Mouse (Mus musculus) heart, embryonic 13.5 days (tissue): Measurements from ENCODE around the gene Ly6g5c. TPM values are rescaled to one million over a fixed set of nuclear protein-coding genes. Genes with fewer than 3 reads are reported as not detected.
A peak's percentile ranks its signal among the peaks of the same experiment; 100 is the strongest.

ENCODE experiments used
- ATAC-seq: fragments of 200-750 bp; cut with Nextera tagmentation; 2 replicates; pipeline ENCODE4 v1.8.0; 2017; ENCODE audit warnings: moderate TSS enrichment; ENCODE audit not compliant: insufficient number of reproducible peaks, low FRiP score, low TSS enrichment; ENCODE audit errors: extremely low read depth
- H3K27ac ChIP-seq: fragments of 300-500 bp; sonication (generic); replicated peaks from 2 replicates; pipeline ENCODE4 v1.5.1; 2015; ENCODE audit warnings: moderate library complexity, mild to moderate bottlenecking, inconsistent platforms
- H3K27me3 ChIP-seq: fragments of 300-500 bp; sonication (generic); replicated peaks from 2 replicates; pipeline ENCODE4 v1.6.1; 2015; ENCODE audit warnings: mild to moderate bottlenecking, inconsistent platforms
- H3K36me3 ChIP-seq: fragments of 300-500 bp; sonication (generic); 2 replicates; pipeline ENCODE4 v1.6.1; 2015; ENCODE audit warnings: mild to moderate bottlenecking, inconsistent platforms
- H3K4me1 ChIP-seq: fragments of 300-500 bp; sonication (generic); 2 replicates; pipeline ENCODE4 v1.6.1; 2015; ENCODE audit warnings: inconsistent platforms
- H3K4me2 ChIP-seq: fragments of 300-500 bp; sonication (generic); 2 replicates; pipeline ENCODE4 v1.6.1; 2015; ENCODE audit warnings: inconsistent platforms, mild to moderate bottlenecking, moderate library complexity
- H3K4me3 ChIP-seq: fragments of 300-500 bp; sonication (generic); 2 replicates; pipeline ENCODE4 v1.5.1; 2015; ENCODE audit warnings: moderate library complexity, mild to moderate bottlenecking, inconsistent platforms
- H3K9ac ChIP-seq: fragments of 300-500 bp; sonication (generic); 2 replicates; pipeline ENCODE4 v1.6.1; 2015; ENCODE audit warnings: inconsistent platforms, mild to moderate bottlenecking, moderate library complexity
- H3K9me3 ChIP-seq: fragments of 300-500 bp; sonication (generic); 2 replicates; pipeline ENCODE4 v1.6.1; 2016; ENCODE audit warnings: inconsistent platforms
- WGBS: fragments of 180-500 bp; shearing (Covaris S2); methylation state at CpG from one replicate; pipeline ENCODE4 v1.1.7; 2015; ENCODE audit warnings: mixed read lengths; 5-methylcytosine and 5-hydroxymethylcytosine counted together
- polyA plus RNA-seq: library from polyadenylated mRNA; unstranded; fragments of >200 nt; fragmentation: Nextera tagmentation; extraction: Ambion mirVana; gene quantifications from 2 replicates; pipeline ENCODE4 v1.2.1, GENCODE M21; 2015

Ly6g5c gene
- polyA plus RNA-seq, 1 experiment from 2014 or later: not detected

- Histone ChIP-seq H3K27ac (no peak overlapping the region), H3K4me3 (no peak overlapping the region), H3K4me1 (peaks cover 28% of the 10 kb centered on the region), H3K9ac (no peak overlapping the region), H3K9me3 (no peaks in the 10 kb centered on the region), H3K36me3 (0 out of 2 replicates have a peak, but pooled peaks cover under 1% of the 10 kb centered on the region), H3K4me2 (no peak overlapping the region), H3K27me3 (peaks cover 63% of the 10 kb centered on the region)
- 69% methylated on average over 17 of the region's 17 CpGs for WGBS
- ATAC-seq: no peak
Observed at GRCm38 (mm10) chr17:35068213-35068914, 39.7 kb upstream of the Ly6g5c start.

DNA sequence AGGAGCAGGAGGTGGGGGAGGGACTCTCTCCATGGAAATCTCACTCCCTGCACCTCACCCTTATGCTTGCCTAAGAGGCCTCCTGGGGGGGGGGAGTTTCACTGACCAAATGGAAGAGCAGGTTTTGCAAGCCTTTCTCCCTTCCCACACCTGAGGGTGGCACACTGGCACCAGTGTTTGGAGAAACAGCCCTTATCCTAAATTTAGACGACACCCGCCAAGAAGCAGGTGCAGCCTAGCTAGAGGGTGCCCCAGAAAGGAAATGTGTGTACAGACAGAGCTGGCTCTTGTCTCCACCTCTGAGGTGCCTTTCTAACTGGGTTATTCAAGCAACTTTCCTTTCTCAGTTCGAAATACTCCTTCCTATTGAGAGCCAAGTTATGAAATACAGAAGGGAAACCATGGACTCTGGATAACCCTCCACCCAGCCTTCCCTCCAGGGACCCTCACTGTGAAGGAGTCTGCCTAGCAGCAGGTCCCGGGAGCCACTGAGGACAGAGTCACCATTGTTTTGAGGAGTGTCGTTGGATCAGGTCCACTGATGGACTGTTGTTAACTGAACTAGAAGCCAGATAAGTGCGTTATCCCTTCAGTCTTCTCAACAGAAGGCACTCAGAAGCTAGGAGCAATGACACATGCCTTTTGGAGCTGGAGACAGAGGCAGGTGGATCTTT is 37.4 kb upstream of the Ly6g5c start:
- Histone ChIP-seq H3K9me3 (peaks cover 2% of the 10 kb centered on the region; the same call in 1 of the 2 replicates), H3K27ac (no peak overlapping the region), H3K36me3 (no peaks in the 10 kb centered on the region), H3K27me3 (peaks cover 40% of the 10 kb centered on the region), H3K4me1 (peaks cover 11% of the 10 kb centered on the region), H3K4me2 (no peak overlapping the region), H3K9ac (no peak overlapping the region), H3K4me3 (no peak overlapping the region)
- 38% methylated on average over 6 of the region's 6 CpGs for WGBS
- no peak for ATAC-seq

DNA sequence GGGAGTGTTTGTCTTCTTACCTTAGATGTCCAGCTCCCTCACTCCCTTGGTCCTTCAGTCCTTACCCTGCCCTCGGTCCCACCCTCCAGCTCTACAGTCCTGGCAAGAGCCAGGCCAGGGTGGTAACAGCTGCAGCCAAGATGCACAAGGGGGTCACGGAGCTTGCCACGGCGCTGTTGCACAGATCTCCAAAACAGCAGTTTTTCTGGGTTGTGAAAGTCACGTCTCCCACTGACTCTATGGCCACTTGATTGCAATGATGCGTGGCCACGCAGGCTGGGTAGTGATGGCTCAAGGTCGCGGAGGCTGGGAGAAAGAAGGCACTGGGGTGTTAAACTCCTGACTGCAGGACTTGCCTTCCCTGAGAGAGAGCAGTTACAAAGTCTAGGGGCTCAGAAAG is 36.6 kb upstream of the Ly6g5c start:
- Histone ChIP-seq H3K4me2 (no peak overlapping the region), H3K9me3 (peaks cover 2% of the 10 kb centered on the region; the same call in 1 of the 2 replicates), H3K4me1 (peaks cover 6% of the 10 kb centered on the region; the same call in 1 of the 2 replicates), H3K4me3 (no peak overlapping the region), H3K27ac (no peak overlapping the region), H3K9ac (no peak overlapping the region), H3K27me3 (peaks cover 32% of the 10 kb centered on the region), H3K36me3 (no peaks in the 10 kb centered on the region)
- no peak for ATAC-seq
- WGBS: 71% methylated on average over 9 of the region's 9 CpGs

- no peaks in the 10 kb centered on the region for H3K36me3 ChIP-seq
- WGBS: 49% methylated on average over 17 of the region's 17 CpGs
- 0 out of 2 replicates have a peak overlapping the region, but pooled peaks have one; percentile 37 for H3K9ac ChIP-seq
- H3K4me1 ChIP-seq: peaks cover 22% of the 10 kb centered on the region
- no peak overlapping the region for H3K27ac ChIP-seq
- peaks cover 2% of the 10 kb centered on the region; the same call in 1 of the 2 replicates for H3K9me3 ChIP-seq
- no peak for ATAC-seq
- no peak overlapping the region for H3K4me3 ChIP-seq
- no peak overlapping the region for H3K4me2 ChIP-seq
- peaks cover 11% of the 10 kb centered on the region for H3K27me3 ChIP-seq
Observed at GRCm38 (mm10) chr17:35074097-35074496, 34.0 kb upstream of the Ly6g5c start.

GRCm38 (mm10) chr17:35076507-35077176 is 31.4 kb upstream of the Ly6g5c start, which contains the start of gene Ly6g6e:
TSS of gene Ly6g6e (plus strand) at chr17:35076902.
- Histone ChIP-seq H3K9ac (peak within 1 kb of the TSS; percentile 70), H3K9me3 (peaks cover 2% of the 10 kb centered on the region; the same call in 1 of the 2 replicates), H3K4me2 (peak within 1 kb of the TSS; percentile 67), H3K36me3 (no peaks in the 10 kb centered on the region), H3K27ac (peak within 1 kb of the TSS; percentile 13; the same call in 1 of the 2 replicates), H3K4me1 (peaks cover 29% of the 10 kb centered on the region), H3K4me3 (peak within 1 kb of the TSS; percentile 41), H3K27me3 (peaks cover 15% of the 10 kb centered on the region)
- ATAC-seq: no peak
- WGBS: 36% methylated on average over 10 of the region's 10 CpGs

GRCm38 (mm10) chr17:35077285-35077684 is 30.8 kb upstream of the Ly6g5c start:
- no peak for ATAC-seq
- WGBS: 36% methylated on average over 2 of the region's 2 CpGs

GRCm38 (mm10) chr17:35077786-35078233 is 30.3 kb upstream of the Ly6g5c start, which contains the start of gene Ly6g6d:
TSS of gene Ly6g6d (minus strand) at chr17:35078065.
- no peaks in the 10 kb centered on the region for H3K36me3 ChIP-seq
- H3K9me3 ChIP-seq: peaks cover 2% of the 10 kb centered on the region; the same call in 1 of the 2 replicates
- ATAC-seq: no peak
- H3K4me2 ChIP-seq: peak within 1 kb of the TSS; percentile 67
- WGBS: 9% methylated on average over 14 of the region's 14 CpGs
- H3K27ac ChIP-seq: peak within 1 kb of the TSS; percentile 13; the same call in 1 of the 2 replicates
- peaks cover 20% of the 10 kb centered on the region for H3K27me3 ChIP-seq
- H3K4me1 ChIP-seq: peaks cover 29% of the 10 kb centered on the region
- H3K9ac ChIP-seq: peak within 1 kb of the TSS; percentile 70
- peak within 1 kb of the TSS; percentile 41 for H3K4me3 ChIP-seq

More at GRCm38 (mm10) chr17:35077285-35077684, 30.8 kb upstream of the Ly6g5c start:
- no peaks in the 10 kb centered on the region for H3K36me3 ChIP-seq
- peak overlapping the region; percentile 13; the same call in 1 of the 2 replicates for H3K27ac ChIP-seq
- H3K4me2 ChIP-seq: peak overlapping the region; percentile 67
- peak overlapping the region; percentile 70 for H3K9ac ChIP-seq
- H3K27me3 ChIP-seq: peaks cover 20% of the 10 kb centered on the region
- peak overlapping the region; percentile 41 for H3K4me3 ChIP-seq
- H3K4me1 ChIP-seq: peaks cover 29% of the 10 kb centered on the region
- H3K9me3 ChIP-seq: peaks cover 2% of the 10 kb centered on the region; the same call in 1 of the 2 replicates

DNA sequence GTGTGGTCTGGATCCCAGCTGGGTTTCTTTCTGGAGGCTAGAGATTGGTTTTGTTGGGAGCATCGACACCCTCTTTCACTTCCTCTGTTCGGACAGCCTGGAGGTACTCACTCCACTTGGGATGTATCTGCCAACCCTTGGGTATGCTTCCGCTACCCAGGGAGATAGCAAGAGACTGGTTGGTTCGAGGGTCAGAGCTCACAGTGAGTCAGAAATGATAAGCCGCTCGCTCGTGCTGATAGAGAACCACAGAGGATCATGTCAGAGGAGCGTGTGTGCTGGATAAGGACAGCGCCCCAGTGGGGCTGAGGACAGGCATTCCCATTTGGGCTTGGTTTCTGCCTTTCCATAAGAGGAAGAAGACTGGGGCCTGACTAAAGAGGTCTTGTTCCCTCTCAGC is 28.3 kb upstream of the Ly6g5c start:
- Histone ChIP-seq H3K9ac (peak overlapping the region; percentile 48), H3K4me2 (peak overlapping the region; percentile 58), H3K27ac (no peak overlapping the region), H3K9me3 (peaks cover 2% of the 10 kb centered on the region; the same call in 1 of the 2 replicates), H3K27me3 (peaks cover 27% of the 10 kb centered on the region), H3K4me1 (peaks cover 29% of the 10 kb centered on the region), H3K4me3 (peak overlapping the region; percentile 10), H3K36me3 (no peaks in the 10 kb centered on the region)
- 9% methylated on average over 9 of the region's 9 CpGs for WGBS
- no peak for ATAC-seq

- Histone ChIP-seq H3K36me3 (no peaks in the 10 kb centered on the region), H3K4me3 (peak overlapping the region; percentile 10), H3K9ac (peak overlapping the region; percentile 48), H3K4me1 (peaks cover 29% of the 10 kb centered on the region), H3K9me3 (peaks cover 2% of the 10 kb centered on the region; the same call in 1 of the 2 replicates), H3K4me2 (peak overlapping the region; percentile 58), H3K27ac (no peak overlapping the region), H3K27me3 (peaks cover 27% of the 10 kb centered on the region)
- WGBS: 27% methylated on average over 6 of the region's 6 CpGs
- ATAC-seq: no peak
Observed at GRCm38 (mm10) chr17:35080248-35080647, 27.8 kb upstream of the Ly6g5c start.

DNA sequence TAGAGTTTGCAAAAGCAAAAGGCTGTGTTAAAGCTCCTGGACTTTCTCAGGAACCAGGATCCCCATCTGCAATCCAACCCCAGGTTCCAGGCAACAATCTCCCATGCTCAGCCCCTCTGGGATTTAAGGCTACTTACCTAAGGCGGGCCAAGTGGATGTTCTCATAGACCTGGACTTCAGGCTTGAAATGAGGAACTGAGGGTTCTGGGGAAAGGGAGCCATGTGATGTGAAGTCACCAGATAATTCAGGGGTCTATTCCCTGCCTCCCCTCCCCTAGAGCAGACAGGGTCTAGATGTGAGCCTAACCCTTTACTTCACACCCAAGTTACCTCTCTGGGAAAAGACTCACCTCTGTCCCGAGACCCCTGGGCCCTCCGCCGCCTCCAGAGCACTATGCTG is 27.4 kb upstream of the Ly6g5c start:
- no peak overlapping the region for H3K27ac ChIP-seq
- no peak overlapping the region for H3K9ac ChIP-seq
- no peaks in the 10 kb centered on the region for H3K36me3 ChIP-seq
- H3K9me3 ChIP-seq: no peaks in the 10 kb centered on the region
- 91% methylated on average over 4 of the region's 4 CpGs for WGBS
- H3K4me2 ChIP-seq: no peak overlapping the region
- H3K4me1 ChIP-seq: peaks cover 31% of the 10 kb centered on the region
- no peak overlapping the region for H3K4me3 ChIP-seq
- ATAC-seq: no peak
- peaks cover 27% of the 10 kb centered on the region for H3K27me3 ChIP-seq
